Mouse (Mus musculus) liver, adult 2 months (tissue): ENCODE results near the gene Kif5c.

Experiments used
- CTCF ChIP-seq: fragments of 200-500 bp; IDR thresholded peaks from 2 replicates; pipeline ENCODE4 v1.5.1; 2011; ENCODE audit warnings: low read depth, low read length, control low read depth
- POLR2A ChIP-seq: fragments of 200-500 bp; IDR thresholded peaks from 2 replicates; pipeline ENCODE4 v1.6.1; 2011; ENCODE audit warnings: low read length, control low read depth; ENCODE audit not compliant: insufficient read depth; ENCODE audit errors: extremely low read depth

DNA sequence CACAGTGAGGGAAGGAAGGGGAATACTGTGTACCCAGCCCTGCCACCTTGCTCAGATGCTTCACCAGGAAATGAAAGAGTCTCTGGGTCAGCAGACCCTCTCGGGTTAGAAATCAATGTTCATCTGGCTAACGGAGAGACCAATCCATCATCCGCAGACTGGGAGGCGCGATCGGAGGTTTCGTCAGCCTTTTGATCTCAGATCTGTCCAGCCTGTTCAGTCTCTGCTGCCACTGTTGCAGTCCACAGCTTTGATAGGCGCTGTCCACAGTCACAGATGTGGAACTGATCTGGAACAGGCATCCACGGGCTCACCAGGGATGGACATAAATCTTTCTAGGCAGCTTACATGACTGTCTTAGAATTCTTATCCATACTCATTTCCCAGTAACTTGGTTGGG lies 29.2 kb downstream of the Kif5c start:
- TF ChIP-seq CTCF (no peak), POLR2A (no peak)
